Mouse (Mus musculus) G1E (cell line): ENCODE measurements around the gene Mvd. TPM values are rescaled to one million over a fixed set of nuclear protein-coding genes. Genes with fewer than 3 reads are reported as not detected.

Source experiments
- ATAC-seq: 2 replicates; pipeline ENCODE4 v1.8.0; 2016; ENCODE audit warnings: mild to moderate bottlenecking; ENCODE audit not compliant: insufficient number of reproducible peaks, poor library complexity, low FRiP score, severe bottlenecking; ENCODE audit errors: extremely low read depth
- DNase-seq: peaks from one replicate; pipeline ENCODE4 v3.0.0; 2012; ENCODE audit warnings: low spot score
- H3K27me3 ChIP-seq: 2 replicates; pipeline ENCODE4 v1.6.1; 2012; ENCODE audit warnings: mild to moderate bottlenecking, low read length, inconsistent platforms; ENCODE audit not compliant: insufficient read depth
- H3K36me3 ChIP-seq: replicated peaks from 2 replicates; pipeline ENCODE3; 2012; ENCODE audit warnings: mild to moderate bottlenecking, inconsistent platforms
- H3K4me1 ChIP-seq: 2 replicates; pipeline ENCODE4 v1.6.1; 2012; ENCODE audit warnings: low read depth, low read length, inconsistent platforms, mixed read lengths; ENCODE audit not compliant: insufficient read depth
- H3K4me3 ChIP-seq: 2 replicates; pipeline ENCODE4 v1.5.1; 2012; ENCODE audit warnings: low read depth, mild to moderate bottlenecking, inconsistent platforms, low read length, moderate library complexity, mixed read lengths
- H3K9me3 ChIP-seq: replicated peaks from 2 replicates; pipeline ENCODE4 v1.6.1; 2012; ENCODE audit warnings: inconsistent platforms
- CTCF ChIP-seq: IDR thresholded peaks from 2 replicates; pipeline ENCODE4 v1.5.1; 2012; ENCODE audit warnings: low read depth, low read length, inconsistent platforms, mixed read lengths
- GATA1 ChIP-seq: IDR thresholded peaks from 2 replicates; pipeline ENCODE4 v1.6.1; 2012; ENCODE audit warnings: borderline replicate concordance, low read length, inconsistent platforms, mixed read lengths
- GATA2 ChIP-seq: IDR thresholded peaks from 2 replicates; pipeline ENCODE4 v1.6.1; 2012; ENCODE audit warnings: low read depth, low read length, inconsistent platforms, borderline replicate concordance
- POLR2AphosphoS5 ChIP-seq: IDR thresholded peaks from 2 replicates; pipeline ENCODE4 v1.6.1; 2012; ENCODE audit warnings: low read depth, low read length, inconsistent platforms; ENCODE audit not compliant: insufficient replicate concordance
- TAL1 ChIP-seq: conservative IDR thresholded peaks from 2 replicates; pipeline ENCODE4 v1.6.1; 2012; ENCODE audit warnings: low read depth, low read length, inconsistent platforms, mixed read lengths
- polyA plus RNA-seq: library from polyadenylated mRNA; stranded (reverse); fragments of >175 nt; gene quantifications from 2 replicates; pipeline ENCODE4 v1.2.3, GENCODE M21; 2012
- total RNA-seq, 2 experiments: library from RNA; stranded (forward) in 1 of 2; stranded (reverse) in 1 of 2; fragments of 200-1000 nt in 1 of 2; fragments of >200 nt in 1 of 2; fragmentation: Nextera tagmentation in 1 of 2; gene quantifications; 2 replicates each; pipeline ENCODE4 v1.2.3; 2014 to 2017

Gene Mvd
- total and polyA plus RNA-seq, 3 experiments = 3.1 to 33.3 (median 25.8) TPM

- ATAC-seq = peak; percentile 12
- Histone ChIP-seq H3K4me1 (peaks cover 43% of the 10 kb centered on the region), H3K36me3 (peaks cover 27% of the 10 kb centered on the region), H3K9me3 (no peaks in the 10 kb centered on the region), H3K4me3 (peak overlapping the region; percentile 77), H3K27me3 (peaks cover 33% of the 10 kb centered on the region)
- TF ChIP-seq GATA1 = no peak
- TF ChIP-seq POLR2AphosphoS5 = no peak
- peak; percentile 72 for DNase-seq
Measured at GRCm38 (mm10) chr8:122444058-122444748, 981 bp upstream of the Mvd start.

DNA sequence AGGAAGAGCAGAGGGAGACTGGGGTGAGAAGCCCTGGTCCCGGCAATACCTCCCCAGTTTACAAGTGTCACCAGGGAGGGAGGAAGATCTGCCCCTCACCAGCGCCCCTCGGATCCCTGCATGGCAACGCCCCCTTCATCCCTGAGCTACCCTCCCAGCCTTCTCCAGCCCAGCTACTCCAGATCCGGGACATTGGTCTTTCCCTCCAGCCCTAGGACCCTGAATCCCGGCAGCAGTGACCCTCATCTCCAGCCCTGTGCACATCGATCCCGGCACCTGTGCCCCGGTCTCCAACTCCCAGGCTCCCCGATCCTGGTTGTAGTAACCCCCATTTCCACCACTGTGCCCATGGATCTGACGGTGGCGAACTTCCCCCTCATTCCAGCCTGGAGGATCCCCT, 441 bp downstream of the Mvd start:
- Histone ChIP-seq H3K4me3 (peak overlapping the region; percentile 77), H3K27me3 (peaks cover 19% of the 10 kb centered on the region), H3K9me3 (no peaks in the 10 kb centered on the region), H3K4me1 (peaks cover 52% of the 10 kb centered on the region), H3K36me3 (peaks cover 40% of the 10 kb centered on the region)
- DNase-seq (no peak), ATAC-seq (no peak)
- TF ChIP-seq CTCF (no peak), POLR2AphosphoS5 (no peak)

DNA sequence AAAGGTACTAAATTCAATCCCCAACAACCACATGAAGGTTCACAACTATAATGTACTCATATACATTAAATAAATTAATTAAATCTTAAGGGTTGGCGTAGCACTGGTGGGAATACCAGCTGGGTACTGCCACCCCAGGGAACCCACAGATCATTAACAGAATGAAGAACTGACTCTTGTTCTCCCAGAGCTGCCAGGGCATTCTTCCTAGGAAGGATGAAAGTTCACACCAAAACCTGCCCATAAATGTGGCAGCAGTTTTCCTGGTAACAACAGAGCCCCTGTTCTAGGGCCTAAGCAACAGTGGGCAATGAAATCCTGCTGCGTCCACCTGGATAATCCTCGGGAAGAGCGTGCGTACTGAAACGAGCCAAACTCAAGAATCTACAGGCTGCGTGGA, 866 bp downstream of the Mvd start:
- Histone ChIP-seq H3K9me3 (no peaks in the 10 kb centered on the region), H3K27me3 (peaks cover 15% of the 10 kb centered on the region), H3K4me3 (peak overlapping the region; percentile 77), H3K36me3 (peaks cover 45% of the 10 kb centered on the region), H3K4me1 (peaks cover 57% of the 10 kb centered on the region)
- no peak for ATAC-seq
- TF ChIP-seq GATA2 = no peak
- TF ChIP-seq GATA1 = no peak
- no peak for TF ChIP-seq CTCF
- TF ChIP-seq TAL1 = no peak
- TF ChIP-seq POLR2AphosphoS5 = no peak
- DNase-seq = no peak

- no peaks in the 10 kb centered on the region for H3K9me3 ChIP-seq
- DNase-seq (no peak), ATAC-seq (no peak)
- peaks cover 55% of the 10 kb centered on the region for H3K36me3 ChIP-seq
- H3K4me1 ChIP-seq = peaks cover 67% of the 10 kb centered on the region
- H3K4me3 ChIP-seq = no peak overlapping the region
- peaks cover 6% of the 10 kb centered on the region; the same call in 1 of the 2 replicates for H3K27me3 ChIP-seq
- TF ChIP-seq CTCF (no peak), TAL1 (no peak), GATA1 (no peak), POLR2AphosphoS5 (no peak), GATA2 (no peak)
Measured at GRCm38 (mm10) chr8:122441326-122441725, 1.9 kb downstream of the Mvd start.

- no peak for TF ChIP-seq GATA2
- no peak for TF ChIP-seq TAL1
- no peak for TF ChIP-seq GATA1
- no peak for TF ChIP-seq CTCF
- no peak for TF ChIP-seq POLR2AphosphoS5
- H3K4me1 ChIP-seq = peaks cover 58% of the 10 kb centered on the region
Measured at GRCm38 (mm10) chr8:122439336-122439735, 3.9 kb downstream of the Mvd start.

GRCm38 (mm10) chr8:122437708-122438331, 5.4 kb downstream of the Mvd start:
- Histone ChIP-seq H3K36me3 (peaks cover 78% of the 10 kb centered on the region), H3K4me3 (peak overlapping the region; percentile 57; the same call in 1 of the 2 replicates), H3K9me3 (peaks cover 3% of the 10 kb centered on the region), H3K27me3 (no peaks in the 10 kb centered on the region), H3K4me1 (peaks cover 62% of the 10 kb centered on the region)
- no peak for DNase-seq
- TF ChIP-seq CTCF (no peak), POLR2AphosphoS5 (no peak), TAL1 (no peak), GATA1 (no peak), GATA2 (no peak)
- ATAC-seq = no peak

More at GRCm38 (mm10) chr8:122439336-122439735, 3.9 kb downstream of the Mvd start:
- peaks cover 63% of the 10 kb centered on the region for H3K36me3 ChIP-seq
- ATAC-seq = no peak
- H3K27me3 ChIP-seq = no peaks in the 10 kb centered on the region
- peaks cover 3% of the 10 kb centered on the region for H3K9me3 ChIP-seq
- DNase-seq = no peak
- H3K4me3 ChIP-seq = no peak overlapping the region; the same call in 1 of the 2 replicates
